Mouse (Mus musculus) cerebellum, adult 8-10 months (tissue): ENCODE data around the gene Wipi2.
A peak's percentile ranks its signal among the peaks of the same experiment; 100 is the strongest.

Experiments used
- DNase-seq: peaks from one replicate; pipeline ENCODE4 v3.0.0; 2022

The Wipi2 gene

DNA sequence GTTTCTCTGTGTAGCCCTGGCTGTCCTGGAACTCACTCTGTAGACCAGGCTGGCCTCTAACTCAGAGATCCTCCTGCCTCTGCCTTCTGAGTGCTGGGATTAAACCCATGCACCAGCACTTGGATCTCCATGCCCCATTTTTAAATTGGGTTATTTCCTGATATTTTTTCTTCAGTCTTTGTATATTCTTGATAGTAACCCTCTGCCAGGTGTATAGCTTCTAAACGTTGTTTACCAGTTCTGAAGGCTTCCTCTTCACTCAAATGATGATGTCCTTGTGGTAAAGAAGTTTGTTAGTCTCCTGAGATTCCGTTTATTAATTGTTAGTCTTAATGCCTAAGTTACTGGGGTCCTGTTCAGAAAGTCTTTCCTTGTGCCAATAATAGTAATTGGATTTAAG, at the start of gene Wipi2:
Gene Wipi2 (plus strand): TSS at position 301 of the 400 bp plus-strand sequence.
- no peak for DNase-seq

DNA sequence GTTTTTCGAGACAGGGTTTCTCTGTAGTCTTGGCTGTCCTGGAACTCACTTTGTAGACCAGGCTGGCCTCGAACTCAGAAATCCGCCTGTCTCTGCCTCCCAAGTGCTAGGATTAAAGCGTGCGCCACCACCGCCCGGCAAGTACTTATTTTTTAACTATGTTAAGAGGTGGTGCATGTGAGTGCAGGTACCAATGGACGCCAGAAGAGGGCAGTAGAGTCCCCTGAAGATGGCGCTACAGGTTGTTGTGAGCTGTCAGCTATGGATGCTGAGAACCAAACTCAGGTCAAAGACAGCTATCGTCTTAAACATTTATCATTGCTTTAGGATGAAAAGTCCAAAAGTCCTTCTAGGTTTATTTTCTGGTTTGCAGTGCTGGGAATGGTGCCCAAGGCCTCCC, 49.3 kb upstream of the Wipi2 start:
- no peak for DNase-seq

DNA sequence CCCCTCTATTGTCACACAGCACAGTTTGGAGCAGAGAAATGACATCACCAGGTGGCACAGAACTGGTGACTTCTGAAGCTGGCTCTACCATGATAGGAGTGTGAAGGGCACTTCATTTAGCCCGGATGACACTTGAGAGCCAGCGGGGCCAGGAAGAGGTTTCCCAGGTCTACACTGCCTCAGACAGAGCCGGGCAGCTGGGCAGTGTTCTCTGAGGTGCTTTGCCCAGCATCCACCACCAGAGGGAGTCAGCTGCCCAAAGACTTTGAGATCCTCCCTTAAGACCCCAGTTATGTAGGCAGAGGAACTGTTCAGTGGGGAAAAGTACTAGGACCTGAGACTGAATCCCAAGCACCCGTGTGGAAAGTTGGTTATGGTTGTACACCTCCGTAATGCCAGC, 46.0 kb upstream of the Wipi2 start:
- peak; percentile 63 for DNase-seq

DNA sequence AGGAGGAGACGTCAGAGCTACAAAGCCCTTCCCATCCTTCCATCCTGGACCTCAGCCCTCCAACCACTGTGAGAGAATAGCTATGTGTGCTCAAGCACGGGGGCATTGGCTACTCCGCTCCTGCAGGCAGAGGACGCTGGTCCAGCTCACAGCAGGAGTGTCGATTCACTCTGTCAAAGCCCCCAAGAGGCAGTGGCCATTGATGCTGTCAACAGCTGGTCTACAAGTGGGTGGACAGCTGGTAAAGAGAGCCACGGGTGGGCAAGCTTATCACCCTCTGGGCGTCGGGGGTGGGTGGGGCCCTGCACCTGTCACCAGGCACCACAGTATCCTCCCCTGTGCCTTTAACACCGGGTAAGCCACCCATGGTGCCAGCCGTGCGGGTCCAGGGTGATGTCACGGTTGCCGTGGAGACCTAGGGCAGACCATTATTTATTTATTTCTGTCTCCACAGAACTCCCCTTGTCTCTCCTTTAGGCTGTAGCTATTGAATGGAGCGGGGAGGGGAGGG, 43.8 kb upstream of the Wipi2 start:
- no peak for DNase-seq

DNA sequence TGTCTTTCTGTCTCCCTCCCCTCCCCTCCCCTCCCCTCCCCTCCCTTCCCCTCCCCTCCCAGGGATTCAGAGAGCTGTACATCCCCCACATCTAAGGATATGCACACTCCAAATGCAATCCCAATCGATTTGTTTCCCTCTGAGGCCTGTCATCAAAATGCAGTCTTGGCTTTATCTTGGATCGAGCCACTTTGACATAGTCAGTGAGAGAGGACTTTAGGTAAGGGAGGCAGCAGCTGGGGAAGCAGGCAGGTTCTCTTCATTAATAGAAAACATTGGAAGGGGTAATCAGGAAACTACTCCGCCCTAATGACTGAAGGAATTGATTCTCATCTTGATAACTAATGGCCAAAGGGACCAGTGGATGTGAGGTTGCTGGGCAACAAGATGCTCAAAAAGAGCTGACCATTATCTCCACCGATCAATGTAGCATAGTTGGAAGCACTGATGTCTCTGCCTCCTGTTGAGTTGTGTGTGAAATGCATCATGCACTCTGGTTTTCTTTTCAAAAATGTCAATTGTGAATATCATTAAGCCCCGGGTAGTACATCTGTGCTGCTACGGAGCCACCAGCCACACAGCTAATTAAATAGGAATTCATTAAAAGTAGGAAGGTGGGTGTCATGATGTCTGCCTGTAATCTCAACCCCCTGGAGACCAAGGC, 36.4 kb upstream of the Wipi2 start:
- no peak for DNase-seq

DNA sequence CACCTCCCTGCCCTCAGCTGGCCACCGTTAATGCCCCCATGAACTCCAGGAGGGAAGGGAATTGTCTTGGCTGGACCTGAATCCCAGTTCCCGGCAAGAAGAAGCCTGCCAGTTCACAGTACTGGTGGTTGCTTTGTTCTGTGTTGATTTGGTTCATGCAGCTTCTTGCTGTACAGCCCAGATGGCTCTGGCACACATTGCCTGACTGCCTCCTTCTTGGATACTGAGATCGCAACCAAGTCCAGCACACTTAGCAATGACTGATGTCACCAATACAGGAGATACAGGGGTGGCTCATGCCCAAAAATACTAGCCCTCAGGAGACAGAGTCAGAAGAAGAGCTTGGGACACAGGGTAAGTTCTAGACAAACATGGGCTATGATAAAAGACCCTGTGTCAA, 31.8 kb upstream of the Wipi2 start:
- peak; percentile 43 for DNase-seq

DNA sequence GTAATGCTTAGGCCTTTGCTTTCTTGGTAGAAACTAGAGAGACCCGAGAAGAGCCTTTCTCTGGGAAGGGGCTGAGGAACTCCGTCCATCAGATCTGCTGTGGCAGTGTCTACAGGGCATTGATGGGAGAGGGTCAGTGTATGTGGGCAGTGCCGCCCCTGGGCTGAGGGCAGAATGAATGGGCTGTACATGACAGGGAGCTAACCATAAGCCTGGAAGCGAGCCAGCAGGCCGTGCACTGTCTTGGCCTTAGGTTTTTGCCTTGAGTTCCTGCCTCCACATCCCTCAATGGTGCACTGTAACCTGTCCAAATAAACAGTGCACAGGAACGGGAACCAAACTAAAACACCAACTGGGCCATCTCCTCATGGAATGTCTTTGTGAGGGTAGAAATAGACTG, 30.8 kb upstream of the Wipi2 start:
- DNase-seq: no peak

DNA sequence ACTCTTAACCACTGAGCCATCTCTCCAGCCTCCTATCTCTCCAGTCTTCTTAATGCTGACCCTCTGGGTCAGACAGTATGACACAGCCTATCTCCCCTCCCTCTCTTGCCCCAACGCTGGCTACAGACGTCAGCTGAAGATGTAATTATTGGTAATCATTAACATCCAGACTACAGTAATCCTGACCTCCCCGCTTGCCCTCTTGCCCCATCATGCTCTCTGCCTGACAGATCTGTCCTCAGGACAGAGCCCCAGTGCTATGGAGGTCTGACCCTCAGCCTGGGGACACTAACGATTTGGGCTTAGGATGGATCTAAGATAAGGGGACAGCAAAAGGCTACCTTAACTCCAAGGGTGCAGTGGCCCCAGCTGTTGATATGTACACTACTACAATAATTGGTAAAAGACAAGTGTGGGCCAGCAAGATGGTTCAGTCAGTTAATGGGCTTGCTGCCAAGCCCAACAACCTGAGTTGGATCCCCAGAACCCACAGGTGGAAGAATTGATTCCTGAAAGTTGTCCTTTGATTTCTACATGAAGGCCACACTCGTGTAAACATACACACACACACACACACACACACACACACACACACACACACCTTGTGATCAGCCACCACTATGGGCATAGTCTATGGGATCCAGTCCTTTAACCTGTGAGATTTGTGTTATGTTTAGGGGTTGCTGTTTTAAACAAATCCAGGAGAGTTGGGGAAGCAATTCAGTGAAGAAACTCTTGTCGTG, 29.7 kb upstream of the Wipi2 start:
- no peak for DNase-seq

DNA sequence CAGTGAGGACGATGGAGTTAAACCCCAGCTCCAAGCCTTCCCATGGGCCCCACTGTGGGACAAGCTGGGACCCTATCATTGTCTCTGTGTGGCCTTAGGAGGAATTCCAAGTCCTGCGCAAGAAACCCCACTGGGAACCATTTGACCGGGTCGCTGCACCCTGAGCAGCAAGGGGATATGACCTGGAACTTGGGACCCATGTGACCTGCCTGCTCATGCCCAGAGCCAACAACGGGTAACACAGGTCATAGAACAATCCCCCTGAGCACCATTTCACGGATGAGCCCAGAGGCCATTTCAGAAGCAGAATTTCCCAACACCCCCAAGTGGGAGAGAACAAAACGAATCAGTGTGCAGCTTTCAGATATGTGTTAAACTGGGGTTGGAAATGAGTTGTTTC, 23.1 kb upstream of the Wipi2 start:
- DNase-seq: no peak

DNA sequence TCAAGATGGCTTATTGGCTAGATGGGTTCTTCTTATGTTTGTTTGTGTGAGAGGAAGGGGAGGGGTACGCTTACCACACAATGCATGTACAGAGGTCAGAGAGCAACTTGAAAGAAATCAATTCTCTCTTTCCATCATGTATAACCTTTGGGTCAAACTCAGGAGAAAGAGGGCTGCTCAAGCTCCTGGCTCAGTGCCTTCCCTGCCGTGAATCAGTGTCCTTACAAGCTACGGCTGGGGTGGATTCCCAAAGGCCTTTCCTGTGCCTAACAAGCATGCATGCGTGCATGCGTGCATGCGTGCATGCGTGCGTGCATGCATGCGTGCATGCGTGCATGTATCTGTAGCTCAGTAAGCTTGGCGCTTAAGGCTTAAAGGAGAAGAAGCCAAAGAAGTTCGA, 22.2 kb upstream of the Wipi2 start:
- DNase-seq: no peak

DNA sequence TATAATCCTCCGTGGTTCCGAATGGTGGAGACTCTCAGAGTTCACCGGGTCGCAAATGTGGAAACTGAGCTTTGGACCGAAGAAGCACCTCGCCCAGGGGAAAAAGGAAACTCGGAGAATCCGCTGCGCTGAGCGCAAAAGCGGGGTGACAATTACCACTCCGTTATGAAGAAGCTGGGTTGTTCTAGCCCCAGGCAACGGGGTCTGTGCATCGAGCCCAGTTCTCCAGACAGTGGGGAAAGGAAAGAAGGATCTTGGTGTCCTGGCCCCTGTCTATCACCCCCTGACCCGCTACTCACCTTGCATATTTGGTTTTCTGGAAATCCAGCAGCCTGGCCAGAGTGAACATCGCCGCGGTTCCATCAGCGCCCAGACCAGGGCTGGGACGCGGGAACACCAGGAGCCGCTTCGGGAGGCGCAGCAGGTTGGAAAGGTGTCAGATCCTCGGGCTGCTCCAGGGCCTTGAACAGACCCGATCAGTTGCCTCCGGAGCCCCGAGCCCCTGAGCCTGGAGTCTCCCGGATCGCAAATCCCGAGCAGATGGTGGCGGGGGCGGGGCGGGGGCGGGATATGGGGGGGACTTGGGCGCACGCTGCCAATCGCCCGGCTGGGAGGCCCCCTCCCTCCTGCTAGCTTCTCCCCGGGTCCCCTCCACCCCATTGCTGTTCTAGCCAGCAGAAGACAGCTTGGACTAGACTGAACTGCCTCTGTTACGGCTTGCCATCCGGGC, 19.1 kb upstream of the Wipi2 start, which contains the start of gene Mmd2:
Gene Mmd2 (minus strand): TSS at position 542 of the 730 bp plus-strand sequence.
- DNase-seq: peak; percentile 51

DNA sequence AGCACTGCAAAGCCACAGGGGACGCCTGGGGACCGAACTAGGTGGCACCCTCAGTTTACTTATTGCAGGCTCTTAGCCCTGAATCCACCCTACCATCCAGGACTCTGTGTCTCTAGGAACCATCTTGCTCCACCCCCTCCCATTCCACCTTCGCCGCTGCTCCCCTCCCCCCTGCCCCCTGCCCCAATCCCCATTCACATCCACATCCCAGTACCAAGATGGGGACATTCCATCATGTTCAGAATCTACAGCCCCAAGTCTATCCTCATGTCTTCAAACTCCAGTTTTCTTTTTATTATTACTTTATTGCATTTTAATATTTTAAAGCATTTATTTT, 18.5 kb upstream of the Wipi2 start:
- no peak for DNase-seq

DNA sequence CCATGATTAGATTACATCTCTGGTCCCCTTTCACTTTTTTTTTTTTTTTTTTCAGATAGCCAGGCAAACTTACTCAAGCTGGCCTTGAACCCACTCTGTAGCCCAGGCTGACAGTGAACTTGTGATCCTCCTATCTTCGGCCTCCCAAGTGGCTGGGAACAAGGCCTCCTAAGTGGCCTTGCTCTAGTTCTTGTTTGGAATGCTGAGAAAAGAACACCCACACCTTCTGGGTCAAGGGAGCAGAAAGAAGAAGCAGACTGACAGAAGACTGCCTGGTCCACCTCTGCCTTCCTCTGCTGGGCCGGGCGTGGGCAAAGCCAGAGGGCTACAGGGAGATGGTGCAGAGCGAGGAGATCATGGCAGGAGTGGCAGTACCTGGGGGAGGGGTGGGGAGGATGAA, 17.1 kb upstream of the Wipi2 start:
- no peak for DNase-seq

DNA sequence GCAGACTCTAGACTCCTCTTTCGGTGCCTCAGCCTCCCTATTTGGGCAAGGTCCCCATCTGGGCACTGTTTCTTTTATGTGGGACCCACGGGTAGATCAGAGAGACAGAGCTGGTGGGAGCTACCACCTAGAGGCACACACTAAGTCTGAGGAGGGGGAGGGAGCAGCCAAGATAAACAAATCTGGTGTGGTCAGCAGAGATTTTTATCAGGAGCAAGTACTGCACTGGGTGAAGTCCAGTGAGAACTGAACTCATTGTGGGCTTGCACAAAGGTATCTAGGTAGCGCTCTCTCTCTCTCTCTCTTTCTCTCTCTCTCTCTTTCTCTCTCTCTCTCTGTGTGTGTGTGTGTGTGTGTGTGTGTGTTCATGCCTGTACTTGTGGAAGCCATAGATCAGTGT, 13.0 kb upstream of the Wipi2 start:
- no peak for DNase-seq

DNA sequence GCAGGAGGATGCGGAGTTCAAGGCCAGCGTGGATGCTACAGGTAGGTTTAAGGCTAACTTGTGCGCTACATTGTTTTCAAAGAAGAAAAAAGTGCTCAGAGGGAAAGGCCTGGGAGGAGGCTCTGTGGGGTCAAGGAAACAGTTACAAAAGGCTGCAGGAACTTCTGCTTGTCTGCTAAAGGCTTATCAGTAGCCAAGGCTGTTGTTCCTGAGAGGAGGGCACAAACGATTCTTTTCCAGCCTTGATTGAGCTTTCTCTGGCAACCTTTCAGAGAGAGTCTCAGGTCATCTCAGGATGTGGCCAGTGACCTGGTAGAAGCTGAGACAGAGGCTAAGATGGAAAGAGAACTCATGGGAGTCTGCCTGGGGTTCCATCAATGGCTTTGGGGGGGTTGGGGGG, 11.9 kb upstream of the Wipi2 start:
- no peak for DNase-seq

DNA sequence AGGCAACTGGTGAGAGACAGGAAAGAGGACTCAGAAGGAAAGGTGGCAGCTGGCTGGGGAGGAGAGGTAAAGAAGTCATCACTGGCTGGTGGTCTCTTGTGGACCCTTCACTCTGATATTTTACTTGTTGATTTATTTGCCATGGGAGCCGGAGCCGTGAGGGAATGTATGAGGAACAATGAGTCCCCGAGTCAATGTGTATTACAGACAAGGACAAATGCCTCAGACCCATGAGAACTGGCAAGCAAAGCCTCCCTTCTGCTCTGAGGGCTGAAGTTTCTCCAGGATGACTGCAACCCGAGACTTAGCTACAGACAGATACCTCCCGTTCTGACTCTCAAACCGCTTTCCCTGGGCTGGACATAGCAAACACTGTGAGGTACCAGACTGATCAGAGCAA, 11.2 kb upstream of the Wipi2 start:
- no peak for DNase-seq

DNA sequence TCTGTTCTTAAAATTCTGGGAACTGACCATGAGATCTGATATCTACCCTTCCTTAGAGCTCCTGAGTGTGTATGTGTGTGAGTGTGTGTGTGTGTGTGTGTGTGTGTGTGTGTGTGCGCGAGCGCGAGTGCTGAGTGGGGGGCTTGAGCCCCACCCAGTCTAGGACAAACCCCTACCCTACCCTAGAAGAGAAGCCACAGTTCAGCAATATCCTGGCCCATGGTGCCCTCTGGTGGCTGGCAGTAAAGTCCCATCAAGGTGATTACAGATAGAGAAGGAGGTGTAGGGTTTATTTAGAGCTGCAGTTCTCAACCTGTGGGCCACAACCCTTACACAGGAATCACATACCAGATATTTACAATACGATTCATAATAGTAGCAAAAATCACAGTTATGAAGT, 7.6 kb upstream of the Wipi2 start:
- peak; percentile 61 for DNase-seq

DNA sequence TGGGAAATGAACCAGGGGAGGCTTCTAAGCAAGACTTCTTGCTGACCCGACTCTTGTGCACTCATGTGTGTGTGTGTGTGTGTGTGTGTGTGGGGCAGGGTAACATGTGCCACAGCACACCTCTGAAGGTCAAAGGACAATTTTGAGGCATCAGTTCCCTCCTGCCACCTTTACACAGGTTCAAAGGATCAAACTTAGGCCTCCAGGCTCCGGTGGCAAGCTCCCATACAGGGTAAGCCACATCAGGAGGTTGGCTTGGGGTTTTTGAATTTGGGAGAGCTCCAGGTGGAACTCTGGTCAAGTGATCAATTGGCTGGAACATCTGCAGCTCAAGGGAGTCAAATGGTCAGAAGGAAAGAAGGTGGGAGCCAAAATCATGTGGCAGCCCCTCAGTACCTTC, 6.1 kb upstream of the Wipi2 start:
- no peak for DNase-seq

DNA sequence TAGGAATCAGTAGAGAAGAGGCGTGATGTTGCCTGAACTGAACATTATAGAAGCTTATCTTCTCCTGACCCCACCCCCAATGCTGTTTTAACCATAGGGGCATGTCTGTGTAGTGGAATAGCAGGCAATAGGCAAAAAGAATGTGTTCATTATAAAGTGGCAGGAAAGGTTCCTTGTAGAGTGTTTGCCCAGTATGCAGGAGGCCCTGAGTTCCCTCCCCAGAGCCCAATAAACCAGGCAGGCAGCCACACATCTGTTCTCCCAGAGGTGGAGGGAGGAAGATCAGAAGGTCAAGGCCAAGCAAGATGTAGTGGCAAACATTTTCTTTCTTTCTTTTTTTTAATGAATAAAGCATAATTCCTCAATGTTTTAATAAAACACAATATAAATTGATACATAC, 5.4 kb upstream of the Wipi2 start:
- no peak for DNase-seq

DNA sequence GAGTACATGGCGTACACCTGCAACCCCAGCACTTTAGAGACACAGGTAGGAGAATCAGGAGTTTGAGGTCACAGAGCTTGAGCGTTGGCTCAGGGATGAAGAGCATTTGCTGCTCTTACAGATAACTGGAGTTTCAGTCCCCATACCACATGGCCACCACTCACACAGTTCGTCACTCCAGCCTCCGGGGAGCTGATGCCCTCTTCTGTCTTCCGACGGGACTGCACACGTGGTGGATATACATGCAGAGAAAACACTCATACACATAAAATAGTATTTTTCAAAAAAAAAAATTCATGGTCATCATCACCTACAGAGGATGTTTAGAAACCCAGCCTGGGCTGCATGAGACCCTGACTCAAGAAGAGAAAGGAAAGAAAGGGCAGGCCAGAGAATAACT, 4.4 kb upstream of the Wipi2 start:
- DNase-seq: no peak

DNA sequence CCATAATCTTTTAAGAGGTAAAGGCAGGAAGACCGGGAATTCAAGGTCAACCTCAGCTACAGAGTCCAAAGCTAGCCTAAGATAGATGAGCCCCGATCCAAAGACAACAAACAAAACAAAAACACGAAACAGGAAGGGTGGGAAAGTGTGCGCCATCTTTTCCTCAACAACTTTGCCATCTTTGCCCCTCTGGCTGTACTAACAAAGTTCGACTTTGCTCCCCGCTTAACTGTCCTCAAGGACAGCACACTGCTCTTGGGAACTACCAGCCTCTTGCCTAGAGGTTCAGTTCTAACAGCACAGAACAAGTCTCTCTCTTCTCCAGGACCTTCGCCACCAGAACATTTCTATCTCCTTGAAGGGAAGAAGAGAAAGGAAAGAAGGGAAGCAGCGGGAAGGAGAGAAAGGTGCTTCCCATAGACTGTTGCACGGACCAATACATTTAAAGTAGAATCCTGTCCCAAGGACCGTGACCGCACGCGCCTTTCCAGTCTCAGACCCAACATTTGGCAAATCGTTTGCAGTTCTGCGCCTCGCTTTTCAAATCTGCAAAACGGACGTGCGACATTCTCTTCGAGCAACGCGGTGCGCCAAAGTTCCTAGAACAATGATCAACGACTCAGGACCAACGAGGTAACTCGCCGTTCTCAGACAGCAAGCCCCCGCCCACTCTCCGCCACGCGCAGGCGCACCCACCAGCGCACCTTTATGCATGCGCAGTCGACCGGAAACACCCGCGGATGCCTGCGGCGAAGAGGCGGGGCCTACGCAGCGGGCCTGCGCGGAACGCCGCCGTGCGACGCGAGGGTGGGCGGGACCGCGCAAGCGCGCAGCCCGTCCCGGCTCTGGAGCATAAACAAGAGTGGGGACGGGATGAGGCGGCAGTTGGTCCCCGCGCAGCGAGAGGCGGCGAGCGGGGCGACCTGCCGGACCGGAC, 1.5 kb downstream of the Wipi2 start:
- DNase-seq: peak; percentile 98

DNA sequence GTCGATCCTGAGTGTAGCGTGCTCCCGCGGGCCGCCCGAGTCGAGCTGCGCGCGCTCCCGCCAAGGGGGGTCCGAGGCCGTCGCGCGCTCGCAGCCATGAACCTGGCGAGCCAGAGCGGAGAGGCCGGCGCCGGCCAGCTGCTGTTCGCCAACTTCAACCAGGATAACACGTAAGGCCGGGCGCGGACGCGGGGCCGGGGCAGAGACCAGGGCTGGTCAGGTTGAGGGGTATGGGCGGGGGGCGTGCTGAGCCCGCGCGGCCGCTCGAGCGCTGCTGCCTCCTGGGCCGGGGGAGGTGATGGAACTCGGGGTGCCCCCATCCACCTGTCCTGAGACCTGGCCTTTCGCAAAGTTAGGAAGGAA, 2.1 kb downstream of the Wipi2 start:
- no peak for DNase-seq

DNA sequence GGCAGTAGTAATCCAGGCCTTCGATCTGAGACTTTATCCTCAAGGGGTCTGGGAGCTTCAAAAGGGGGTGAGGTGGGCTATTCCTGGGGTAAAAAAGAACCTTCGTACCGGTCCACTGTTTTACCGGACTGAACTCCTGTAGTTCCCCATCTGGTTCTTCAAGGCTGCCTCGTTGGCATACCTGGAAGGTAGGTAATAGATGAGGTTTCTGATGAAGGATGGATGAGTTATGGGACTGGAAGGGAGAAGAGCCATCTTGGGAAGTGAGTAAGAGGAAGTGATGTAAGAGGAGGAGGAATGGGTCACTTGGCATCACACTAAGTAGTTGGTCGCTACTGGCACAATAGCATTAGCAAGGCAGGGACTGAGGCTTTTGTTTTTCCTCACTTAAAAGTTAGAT, 2.7 kb downstream of the Wipi2 start:
- DNase-seq: no peak
